Mouse (Mus musculus) C2C12 (cell line): Measurements from ENCODE around the gene Zc3hav1.

Experiments
- CEBPB ChIP-seq: IDR thresholded peaks from one replicate; pipeline ENCODE4 v1.6.1; 2011; ENCODE audit warnings: low read depth, mild to moderate bottlenecking, control low read depth, moderate library complexity
- CTCF ChIP-seq: IDR thresholded peaks from one replicate; pipeline ENCODE4 v1.5.1; 2011; ENCODE audit not compliant: control insufficient read depth, insufficient read depth, insufficient read length
- FOSL1 ChIP-seq: IDR thresholded peaks from one replicate; pipeline ENCODE4 v1.8.0; 2011; ENCODE audit warnings: mild to moderate bottlenecking, low read length; ENCODE audit not compliant: poor library complexity, insufficient read depth, severe bottlenecking
- MAX ChIP-seq: IDR thresholded peaks from one replicate; pipeline ENCODE4 v1.6.1; 2011; ENCODE audit warnings: mild to moderate bottlenecking, control low read depth
- MYOD1 ChIP-seq: IDR thresholded peaks from one replicate; pipeline ENCODE4 v1.6.1; 2011; ENCODE audit warnings: low read depth; ENCODE audit not compliant: control insufficient read depth, insufficient read length
- MYOG ChIP-seq: IDR thresholded peaks from one replicate; pipeline ENCODE4 v1.6.1; 2011; ENCODE audit not compliant: control insufficient read depth, insufficient read length; ENCODE audit errors: extremely low read depth
- USF1 ChIP-seq: IDR thresholded peaks from one replicate; pipeline ENCODE4 v1.6.1; 2011; ENCODE audit warnings: low read depth, mild to moderate bottlenecking, control low read depth, moderate library complexity

- no peak for TF ChIP-seq CTCF
- no peak for TF ChIP-seq USF1
- TF ChIP-seq MYOD1: no peak
- TF ChIP-seq CEBPB: no peak
- no peak for TF ChIP-seq MAX
- no peak for TF ChIP-seq FOSL1
- no peak for TF ChIP-seq MYOG
Measured at GRCm38 (mm10) chr6:38264466-38264865, 89.9 kb downstream of the Zc3hav1 start.
